Mouse (Mus musculus): ENCODE results near the gene Plxnc1.

DNA sequence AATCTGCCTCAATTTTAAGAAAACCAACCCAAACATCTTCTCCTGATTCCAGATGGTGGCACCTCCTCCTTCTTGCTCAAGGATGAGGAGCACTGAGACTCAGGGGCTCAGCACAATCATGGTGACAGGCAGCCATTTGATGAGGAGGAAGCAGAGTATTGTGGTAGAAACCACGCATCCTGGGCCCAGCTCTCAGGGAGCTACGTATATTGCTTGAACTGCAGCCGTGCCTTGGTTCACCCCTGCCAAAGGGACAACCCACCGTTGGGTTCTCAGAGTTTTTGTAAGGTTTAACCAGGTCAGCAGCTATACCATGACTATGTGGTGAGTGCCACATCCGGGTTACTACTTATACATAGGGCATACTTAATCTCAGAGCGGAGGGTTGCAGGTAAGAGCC, 96.3 kb downstream of the Plxnc1 start:
- TF ChIP-seq CTCF (IDR thresholded peaks at IDR 0.05; ENCODE audit: control insufficient read depth, insufficient read depth, insufficient read length) (no peak), MAX (IDR thresholded peaks at IDR 0.05) (no peak), MYOD1 (IDR thresholded peaks at IDR 0.05; ENCODE audit: control insufficient read depth, insufficient read length, low read depth) (no peak), FOSL1 (IDR thresholded peaks at IDR 0.05; ENCODE audit: insufficient read depth, low read length, poor library complexity, severe bottlenecking) (no peak), USF1 (IDR thresholded peaks at IDR 0.05; ENCODE audit: low read depth) (no peak), CEBPB (IDR thresholded peaks at IDR 0.05; ENCODE audit: low read depth) (no peak)

All from C2C12 (cell line).